Mouse (Mus musculus) small intestine, adult 2 months (tissue): ENCODE measurements around the gene Snrpb2.

ENCODE experiments used
- CTCF ChIP-seq: fragments of 200-500 bp; IDR thresholded peaks from 2 replicates; pipeline ENCODE4 v1.5.1; 2012; ENCODE audit warnings: low read depth, mild to moderate bottlenecking, control low read depth, inconsistent platforms, low read length, moderate library complexity, mixed read lengths; ENCODE audit not compliant: insufficient replicate concordance, insufficient read length; ENCODE audit errors: extremely low read depth
- POLR2A ChIP-seq: fragments of 200-500 bp; IDR thresholded peaks from 2 replicates; pipeline ENCODE4 v1.6.1; 2012; ENCODE audit warnings: low read depth, mild to moderate bottlenecking, control low read depth, inconsistent platforms, low read length, moderate library complexity

DNA sequence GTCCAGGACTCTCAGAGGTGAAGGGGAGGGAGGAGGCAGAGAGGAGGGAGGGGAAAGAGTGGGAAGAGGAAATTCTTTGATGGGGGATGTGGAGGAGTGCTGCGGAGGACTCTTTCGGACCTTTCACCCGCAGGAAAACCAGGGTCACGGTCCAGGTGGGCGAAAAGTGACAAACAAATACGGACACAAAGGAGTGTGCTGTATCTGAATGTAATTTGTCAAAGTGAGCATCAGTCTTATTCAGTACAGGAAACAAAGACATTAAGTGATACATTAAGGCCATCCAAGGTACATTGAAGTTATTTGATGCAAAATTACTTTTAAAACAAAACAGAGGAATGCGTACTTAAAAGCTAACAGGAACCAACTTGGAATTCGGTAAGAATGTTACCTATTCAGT, 27.0 kb downstream of the Snrpb2 start:
- TF ChIP-seq CTCF, result no peak
- TF ChIP-seq POLR2A, result no peak
